Mouse (Mus musculus) left cerebral cortex, adult 9 months (tissue): ENCODE results near the gene Chdh.

Source experiments
- DNase-seq, 2 experiments: peaks; one replicate each; pipeline ENCODE4 v3.0.0; 2022; ENCODE audit warnings: low spot score in 2 of 2

Chdh gene

DNA sequence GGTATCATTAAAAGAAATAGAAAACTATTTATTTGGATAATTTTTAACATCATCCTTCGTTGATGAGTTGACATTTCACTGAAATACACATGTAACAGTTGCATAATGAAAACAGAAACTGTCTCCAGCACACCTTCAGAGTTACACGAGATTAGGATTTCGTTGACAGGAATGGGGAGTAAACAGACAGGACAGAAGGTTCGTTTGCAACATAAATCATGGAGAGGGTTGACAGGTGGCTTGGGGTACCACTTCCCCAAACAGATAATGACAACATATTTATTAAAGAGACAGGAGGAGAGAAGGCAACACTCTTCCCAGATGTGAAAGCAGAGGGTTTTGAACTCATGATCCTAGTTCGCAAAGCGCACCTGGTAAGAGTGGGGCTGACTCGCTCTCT is 46.1 kb downstream of the Chdh start:
- no peak for DNase-seq

DNA sequence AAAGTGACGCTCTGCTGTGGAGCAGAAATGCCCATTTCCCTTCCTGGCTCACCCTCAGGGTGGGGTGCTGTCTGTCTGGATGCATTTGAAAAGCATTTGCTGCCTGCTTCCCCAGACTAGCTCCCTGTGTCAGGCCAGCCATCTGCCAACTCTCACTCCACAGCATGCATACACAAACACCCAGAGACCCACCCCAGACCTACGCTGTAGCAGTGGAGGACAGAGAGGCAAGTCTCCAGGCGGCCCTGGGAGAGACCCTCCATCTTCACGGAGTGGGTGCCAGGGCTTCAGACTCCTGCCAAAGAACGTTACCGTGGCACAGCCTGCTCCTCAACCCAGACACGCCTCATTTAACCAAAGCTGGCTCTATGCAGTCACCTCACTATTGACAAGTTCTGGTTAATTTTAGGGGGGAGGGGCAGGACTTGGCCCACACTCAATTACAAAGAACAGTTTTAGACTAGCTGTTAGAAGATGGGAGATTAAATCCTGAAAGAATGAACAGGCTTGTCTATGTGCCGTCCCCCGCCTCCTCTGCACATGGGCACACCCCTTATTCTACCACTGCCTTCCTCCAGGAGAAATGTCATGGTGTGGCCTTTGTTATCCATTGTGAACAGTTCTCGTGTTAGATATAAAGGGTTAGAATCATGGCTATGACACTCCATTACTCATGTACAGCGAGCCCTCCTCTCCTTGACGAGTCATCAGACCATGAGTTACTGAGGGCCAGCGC is 47.4 kb downstream of the Chdh start:
- DNase-seq = no peak

DNA sequence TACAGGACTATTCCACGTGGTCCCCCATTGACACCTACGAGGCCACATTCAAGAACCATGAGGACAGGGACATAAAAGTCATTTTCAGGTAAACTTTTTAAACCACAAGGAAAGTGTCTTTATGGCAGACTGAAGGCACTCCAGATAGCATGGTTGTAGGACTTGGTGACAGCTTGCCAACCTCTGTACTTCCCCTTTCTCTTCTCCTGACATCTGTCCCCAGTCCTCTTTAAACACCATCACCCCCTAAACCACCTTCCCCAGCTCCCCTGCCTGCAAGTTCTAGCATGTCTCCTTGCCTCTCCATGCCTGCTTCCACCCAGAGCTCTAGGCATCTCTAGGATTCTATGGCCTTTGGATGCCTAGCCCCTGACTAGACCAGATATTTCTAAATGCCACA is 56.0 kb downstream of the Chdh start:
- DNase-seq = no peak

DNA sequence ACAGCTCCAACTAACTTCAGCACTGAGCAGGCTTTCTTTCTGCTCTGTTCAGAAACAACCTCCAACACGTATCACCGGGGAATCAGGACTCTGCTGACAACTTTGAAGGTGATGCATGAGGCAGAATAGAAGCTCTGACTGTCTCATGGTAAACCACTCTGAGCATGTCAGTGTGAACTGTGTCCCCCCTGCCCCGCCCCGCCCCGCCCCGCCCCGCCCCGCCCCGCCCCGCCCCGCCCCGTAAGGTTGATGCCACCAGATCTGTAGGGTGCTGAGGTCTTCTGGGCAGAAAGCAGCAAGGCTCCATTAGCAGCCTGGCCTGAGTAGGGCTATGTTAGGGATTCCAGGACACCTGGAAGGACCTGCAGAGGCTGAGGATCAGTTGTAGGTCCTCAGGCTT is 57.9 kb downstream of the Chdh start:
- DNase-seq = no peak

DNA sequence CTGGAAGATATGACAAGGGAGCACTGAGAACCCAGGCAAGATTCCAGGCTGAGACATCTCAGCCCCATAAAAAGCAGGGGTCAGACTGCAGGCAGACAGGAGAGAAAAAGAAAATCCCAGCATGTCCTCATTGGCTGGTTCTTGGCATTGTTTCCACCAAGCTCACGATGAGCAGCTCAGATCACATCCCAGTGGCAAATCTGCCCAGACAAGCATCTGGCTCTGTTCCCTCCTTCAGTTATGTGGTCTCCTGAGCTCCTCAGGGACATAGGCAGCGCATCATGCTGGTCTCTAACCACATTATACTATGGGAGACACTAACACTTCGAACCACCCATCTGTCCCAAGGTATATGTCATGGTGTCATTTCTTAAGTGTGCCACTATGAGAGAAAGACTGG is 59.7 kb downstream of the Chdh start:
- no peak for DNase-seq

DNA sequence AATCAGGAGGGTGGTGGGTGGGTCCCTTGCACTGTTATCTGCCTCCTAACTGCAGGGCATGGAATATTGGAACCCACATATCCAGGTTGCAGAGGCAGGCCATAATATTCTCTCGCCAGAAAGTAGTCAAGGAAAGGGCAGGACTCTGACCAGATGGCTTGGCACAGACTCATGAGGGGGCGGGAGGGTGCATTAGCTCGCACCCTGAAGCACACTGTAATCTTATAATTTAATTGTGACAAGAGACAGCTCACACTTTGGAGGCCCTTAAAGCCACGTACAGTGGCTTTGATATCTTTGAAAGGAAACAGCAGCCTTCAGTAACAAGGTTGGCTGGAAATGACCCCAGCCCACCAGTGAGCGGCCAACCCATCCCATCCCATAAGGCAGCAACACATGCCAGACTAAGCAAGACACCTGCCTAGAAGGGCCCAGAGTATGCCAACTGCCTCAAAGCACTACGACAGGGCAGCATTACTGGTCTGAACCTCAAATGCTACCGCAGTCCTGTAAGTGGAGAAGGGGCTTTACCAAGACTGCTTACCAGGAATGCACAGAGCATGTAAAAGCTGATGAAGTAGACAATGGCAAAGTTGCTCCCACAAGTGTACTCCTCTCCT is 66.6 kb downstream of the Chdh start:
- DNase-seq = no peak

DNA sequence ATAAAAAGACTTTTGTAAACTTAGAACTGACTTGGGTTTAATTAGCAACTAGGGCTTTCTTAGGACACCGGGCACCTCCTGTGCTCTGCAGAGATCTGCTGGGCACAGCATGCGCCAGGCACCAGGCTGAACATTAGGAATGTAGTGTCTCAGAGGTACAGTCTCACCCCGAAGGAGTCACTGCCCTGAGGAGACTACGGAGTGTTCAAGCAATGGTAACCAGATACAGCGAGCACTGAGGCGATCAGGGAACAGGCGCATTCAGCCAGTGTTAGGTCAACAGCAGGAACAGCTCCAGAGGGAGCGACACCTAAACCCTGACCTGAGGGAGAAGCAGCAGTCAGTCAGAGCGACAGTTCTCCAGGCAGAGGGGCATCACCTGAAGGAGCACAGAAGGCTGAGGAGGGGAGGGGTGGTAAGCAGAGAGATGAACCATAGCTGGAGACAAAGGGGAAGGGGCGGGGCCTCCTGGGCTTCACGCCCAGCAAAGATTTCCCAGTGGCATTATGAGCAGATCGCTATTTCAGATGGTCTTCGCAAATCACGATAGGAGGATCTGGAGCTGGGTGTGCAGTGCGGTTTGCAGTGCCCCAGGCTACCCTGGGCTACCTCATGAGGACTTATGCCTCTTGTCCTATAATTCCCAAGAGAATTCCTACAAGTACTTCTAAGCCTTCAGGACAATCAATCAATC is 69.4 kb downstream of the Chdh start:
- no peak for DNase-seq

DNA sequence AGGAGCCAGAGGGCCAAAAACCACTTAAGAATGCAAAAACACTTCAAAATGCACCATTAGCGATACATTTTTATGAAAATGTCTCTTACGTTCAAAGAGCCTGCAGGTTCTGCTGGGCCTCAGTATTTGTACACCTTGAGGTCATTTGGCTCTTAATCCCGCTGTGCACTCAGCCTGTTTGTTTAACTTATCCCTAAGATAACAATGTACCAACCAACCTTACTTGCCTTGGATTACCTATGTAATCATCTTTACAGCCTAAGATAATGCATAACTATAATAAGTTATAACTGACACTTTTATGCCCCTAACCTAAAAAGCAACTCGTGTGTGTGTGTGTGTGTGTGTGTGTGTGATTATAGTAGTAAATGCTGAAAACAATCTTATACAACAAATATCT is 70.9 kb downstream of the Chdh start:
- DNase-seq = no peak
